Mouse (Mus musculus) ES-Bruce4 (cell line): ENCODE measurements at regions not wholly inside any gene's neighbourhood (a gene's known extent, or its start where the extent isn't known, plus 50 kb on each side); places are given as distances from the start of the nearest gene placed in this dataset.

Experiments used
- CTCF ChIP-seq: IDR thresholded peaks from one replicate; pipeline ENCODE4 v1.8.1; 2011; ENCODE audit warnings: low read depth, low read length
- POLR2A ChIP-seq: IDR thresholded peaks from one replicate; pipeline ENCODE4 v1.8.1; 2011; ENCODE audit warnings: low read length; ENCODE audit not compliant: insufficient read depth

GRCm38 (mm10) chr16:30672776-30673550 is 73.4 kb downstream of the Fam43a start:
- TF ChIP-seq CTCF: no peak
- no peak for TF ChIP-seq POLR2A
